Mouse (Mus musculus): Measurements from ENCODE around the gene Nfia.
A peak's percentile ranks its signal among the peaks of the same experiment; 100 is the strongest.

Gene Nfia

GRCm38 (mm10) chr4:97941616-97942015, 169.1 kb downstream of the Nfia start:
- no peak for DNase-seq (ENCODE audit: low spot score in 2 of 2)

DNA sequence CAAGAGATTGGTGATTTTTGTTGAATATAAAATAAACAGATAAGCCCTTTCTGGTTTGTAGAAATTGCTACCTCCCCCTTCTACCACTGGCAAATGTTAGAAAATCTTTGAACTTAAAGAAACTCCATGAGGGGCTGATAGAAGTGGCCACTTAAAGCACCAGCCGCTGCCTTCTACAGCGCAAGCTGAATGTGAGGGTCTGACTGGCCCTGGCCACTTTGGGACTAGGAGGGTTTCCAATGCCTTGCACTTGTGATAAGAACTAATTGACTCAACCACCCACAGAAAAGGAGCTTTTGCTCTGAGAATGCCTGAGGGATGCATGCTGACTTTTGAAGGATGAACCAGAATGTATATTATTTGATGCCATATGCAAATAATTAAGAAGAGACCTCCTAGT, 171.8 kb downstream of the Nfia start:
- DNase-seq (ENCODE audit: low spot score in 2 of 2), result no peak

DNA sequence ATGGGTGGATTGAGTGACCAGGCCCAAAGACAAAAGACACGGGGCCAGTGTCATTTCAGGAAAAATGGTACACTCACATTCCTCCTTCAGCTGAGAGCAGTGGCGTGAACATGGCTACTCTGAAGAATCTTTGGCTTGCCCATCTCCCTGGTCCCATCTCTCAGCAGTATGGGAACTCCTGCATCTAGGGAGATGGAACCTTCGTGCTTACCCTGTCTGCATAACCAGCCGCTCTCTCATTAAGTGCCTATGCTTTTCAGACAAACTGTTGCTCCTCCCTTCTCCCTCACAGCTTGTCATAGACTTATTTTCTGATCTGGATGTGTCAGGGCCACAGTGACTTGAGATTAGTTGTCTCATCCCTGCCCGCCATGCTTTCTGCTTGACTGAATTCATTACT, 174.9 kb downstream of the Nfia start:
- no peak for DNase-seq (ENCODE audit: low spot score in 2 of 2)

DNA sequence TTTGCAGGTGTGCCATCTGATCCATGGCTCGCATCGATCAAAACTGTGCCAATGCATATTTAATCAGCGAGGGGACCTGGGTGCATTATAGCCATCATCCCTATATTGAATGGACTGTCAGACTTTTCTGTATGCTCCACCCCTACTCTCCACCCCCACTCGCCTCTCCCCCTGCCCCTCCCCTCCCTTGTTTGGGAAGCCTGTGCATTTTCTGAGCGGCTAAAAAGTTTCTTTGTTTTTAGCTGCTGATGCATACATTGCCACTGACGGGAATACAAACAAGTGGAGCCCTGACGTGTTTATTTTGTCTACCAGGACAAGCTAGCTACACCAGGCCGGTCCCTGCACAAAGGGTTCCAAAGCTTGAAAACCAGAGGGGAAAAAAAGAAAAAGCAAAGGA, 175.7 kb downstream of the Nfia start:
- DNase-seq (ENCODE audit: low spot score in 2 of 2), result no peak

GRCm38 (mm10) chr4:97950341-97951071, 178.0 kb downstream of the Nfia start:
- DNase-seq (ENCODE audit: low spot score in 2 of 2), result no peak

DNA sequence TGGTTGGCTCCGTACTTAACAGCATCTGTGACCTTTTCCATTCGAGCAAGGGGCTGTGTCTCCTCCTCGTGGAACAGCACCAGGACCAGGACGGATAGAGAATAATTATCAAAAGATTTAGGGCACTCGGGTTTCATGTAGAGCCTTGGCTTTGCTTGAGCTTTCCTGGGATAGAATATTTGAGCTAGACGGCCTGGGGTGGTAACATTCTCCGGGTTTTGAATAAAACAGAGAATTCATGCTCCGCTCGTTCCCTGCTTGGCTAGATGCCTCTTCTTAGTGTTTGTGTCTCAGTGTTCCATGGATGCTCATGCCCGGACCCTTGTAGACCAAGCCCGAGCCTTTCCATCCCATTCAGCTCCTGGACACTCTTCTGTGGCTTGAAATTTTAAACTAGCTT, 181.4 kb downstream of the Nfia start:
- DNase-seq (ENCODE audit: low spot score in 2 of 2), result no peak

- peak in 1 of 2 experiments; percentile 40 for DNase-seq (ENCODE audit: low spot score in 2 of 2)
Measured at GRCm38 (mm10) chr4:97958121-97958520, 185.6 kb downstream of the Nfia start.

- no peak for DNase-seq (ENCODE audit: low spot score in 2 of 2)
Measured at GRCm38 (mm10) chr4:97962856-97963255, 190.3 kb downstream of the Nfia start.

DNA sequence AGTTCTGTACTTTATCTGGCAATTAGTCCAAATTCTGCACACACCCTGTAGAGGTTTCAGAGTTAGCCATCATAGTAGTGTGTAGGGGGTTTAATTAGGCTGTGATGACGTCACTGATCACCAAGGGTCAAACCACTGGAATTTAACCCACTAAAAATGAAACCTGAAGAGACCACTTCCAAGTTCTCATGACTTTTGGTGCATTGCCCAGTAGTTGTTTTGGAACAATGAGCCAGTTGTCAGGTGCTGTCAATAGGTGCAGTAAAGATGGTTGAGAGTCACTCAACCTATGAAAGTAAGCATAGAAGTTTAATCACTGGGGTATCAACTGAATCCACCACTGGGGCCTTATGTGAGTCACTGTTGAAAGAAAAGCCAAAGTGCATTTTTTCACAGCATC, 191.4 kb downstream of the Nfia start:
- no peak for DNase-seq (ENCODE audit: low spot score in 2 of 2)

DNA sequence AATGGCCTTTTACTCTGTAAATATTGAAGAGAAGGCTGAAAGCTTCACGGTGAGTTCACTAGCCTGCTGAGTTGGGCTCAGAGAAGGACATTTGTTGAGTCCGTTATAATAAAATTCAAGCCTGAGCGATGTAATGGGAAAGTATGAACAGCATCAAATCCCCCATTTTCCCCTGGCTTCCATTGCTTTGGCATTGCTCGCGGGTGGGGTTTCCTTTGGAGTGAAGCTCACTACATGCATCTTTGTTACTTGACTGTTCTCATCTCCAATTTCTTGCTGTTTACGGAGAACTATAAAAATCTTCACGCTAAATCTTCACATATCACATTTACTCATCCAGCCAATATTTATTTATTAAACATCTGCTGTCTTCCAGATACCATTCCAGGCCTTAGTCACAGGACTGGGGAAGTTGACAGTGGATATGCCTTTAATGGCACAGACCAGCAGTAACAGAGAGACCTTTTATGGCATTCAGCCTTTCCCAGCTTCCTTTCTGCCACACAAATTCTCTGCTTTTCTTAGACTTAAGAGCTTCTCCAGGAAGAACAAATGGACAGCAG, 196.3 kb downstream of the Nfia start:
- no peak for DNase-seq (ENCODE audit: low spot score in 2 of 2)

DNA sequence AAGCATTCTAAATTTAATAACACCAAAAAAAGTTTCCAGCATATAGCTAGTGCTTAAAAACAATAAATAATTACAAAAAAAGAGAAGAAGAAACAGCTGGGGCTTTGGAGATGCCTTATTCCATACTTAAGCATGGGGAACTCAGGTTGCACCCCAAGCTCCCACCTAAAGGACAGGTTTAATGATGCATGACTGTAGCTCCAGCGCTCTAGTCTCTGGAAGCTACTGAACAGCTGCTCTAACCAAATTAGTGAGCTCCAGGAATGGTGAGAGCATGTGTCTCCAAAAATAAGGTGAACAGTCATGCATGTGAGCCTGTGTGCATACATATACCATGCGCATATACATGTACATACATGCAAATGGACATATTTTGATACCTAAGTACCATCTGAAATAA, 200.5 kb downstream of the Nfia start:
- no peak for DNase-seq (ENCODE audit: low spot score in 2 of 2)

- DNase-seq (ENCODE audit: low spot score in 2 of 2), result no peak
Measured at GRCm38 (mm10) chr4:97974037-97974436, 201.5 kb downstream of the Nfia start.

DNA sequence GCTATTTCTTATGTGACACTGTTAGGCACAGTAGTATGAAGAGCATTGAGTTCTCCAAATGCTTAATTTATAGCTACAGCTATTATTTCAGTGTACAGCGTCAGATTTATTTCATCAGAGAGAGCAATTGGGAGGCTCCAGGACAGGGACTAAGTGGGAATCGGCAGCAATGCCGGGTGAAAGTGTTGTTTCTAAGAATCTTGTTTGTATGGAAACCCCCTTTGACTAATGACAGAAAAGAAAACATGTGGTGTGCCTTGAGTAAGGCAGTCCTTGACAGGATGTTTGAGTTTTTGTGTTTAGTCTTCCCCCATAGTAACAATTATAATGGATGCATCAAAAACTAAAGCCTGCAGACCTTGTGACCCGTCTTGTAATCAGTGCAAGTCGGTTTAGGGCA, 204.4 kb downstream of the Nfia start:
- DNase-seq (ENCODE audit: low spot score in 2 of 2), result no peak

DNA sequence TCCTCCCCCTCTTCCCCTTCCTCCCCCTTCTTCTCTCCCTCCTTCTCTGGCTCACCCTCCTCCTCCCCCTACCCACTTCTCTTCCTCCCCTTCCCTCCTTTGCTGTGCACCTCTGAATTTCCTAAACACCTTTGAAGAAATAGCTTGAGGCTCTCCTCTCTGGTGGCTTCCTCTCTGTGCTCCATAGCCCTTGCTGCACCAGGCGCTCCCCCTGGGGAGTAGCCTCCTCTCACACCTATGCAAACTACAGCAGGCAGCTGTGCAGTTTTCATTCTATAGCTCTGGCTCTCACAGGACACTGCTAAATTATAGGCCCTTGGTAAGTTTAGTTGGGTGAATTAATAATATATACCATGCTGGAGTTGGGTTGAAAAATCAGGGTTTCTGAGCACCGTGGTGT, 211.8 kb downstream of the Nfia start:
- DNase-seq (ENCODE audit: low spot score in 2 of 2), result peak in 1 of 2 experiments; percentile 55

DNA sequence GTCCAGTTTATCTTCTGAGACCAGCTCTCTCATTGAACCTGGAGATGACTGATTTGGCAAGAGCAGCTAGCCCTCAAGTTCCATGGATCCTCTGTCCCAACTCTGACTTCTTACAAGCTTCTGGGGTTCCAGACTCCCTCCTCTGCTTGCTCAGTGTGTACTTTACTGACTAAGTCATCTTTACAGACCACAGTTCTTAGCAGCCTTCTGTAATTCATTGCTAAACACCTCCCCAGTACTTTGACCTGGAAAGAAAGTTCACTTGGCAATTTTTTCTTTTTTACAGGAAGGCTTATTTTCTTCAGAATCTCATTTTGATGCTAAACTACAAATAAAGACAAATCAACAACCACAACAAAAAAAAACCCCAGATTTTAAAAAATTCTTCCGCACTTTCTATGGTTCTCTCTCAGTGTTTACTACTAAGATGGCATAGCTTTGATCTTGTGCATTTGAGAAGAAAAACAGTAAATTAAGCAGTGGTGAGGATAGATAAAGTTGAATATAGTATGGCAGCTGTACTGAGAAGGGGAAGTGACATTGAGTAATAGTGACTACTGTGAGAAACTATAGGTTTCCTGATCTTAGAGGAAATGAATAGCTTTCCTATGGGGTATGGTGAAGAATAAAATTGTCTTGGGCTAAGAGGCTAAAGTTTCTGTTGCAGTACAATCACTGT, 213.7 kb downstream of the Nfia start:
- DNase-seq (ENCODE audit: low spot score in 2 of 2), result peak in 1 of 2 experiments; percentile 38

DNA sequence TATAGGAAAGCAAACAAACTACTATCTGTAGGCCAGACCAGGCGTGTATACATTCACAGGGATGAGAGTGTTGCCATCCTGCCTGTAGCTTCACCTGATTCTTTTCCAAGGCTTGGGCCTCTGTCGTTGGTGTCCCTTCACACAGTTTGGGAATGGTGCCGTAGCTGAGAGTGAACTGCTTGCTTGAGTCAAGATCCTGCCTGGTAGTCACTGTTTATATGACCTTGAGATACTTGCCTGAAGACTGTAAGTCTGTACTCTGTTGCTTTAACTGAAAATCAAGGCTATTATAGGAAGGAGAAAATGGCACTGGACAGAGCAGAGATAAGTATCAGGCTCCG, 214.2 kb downstream of the Nfia start:
- no peak for DNase-seq (ENCODE audit: low spot score in 2 of 2)

- no peak for DNase-seq (ENCODE audit: low spot score in 2 of 2)
Measured at GRCm38 (mm10) chr4:97988703-97989102, 216.2 kb downstream of the Nfia start.

DNA sequence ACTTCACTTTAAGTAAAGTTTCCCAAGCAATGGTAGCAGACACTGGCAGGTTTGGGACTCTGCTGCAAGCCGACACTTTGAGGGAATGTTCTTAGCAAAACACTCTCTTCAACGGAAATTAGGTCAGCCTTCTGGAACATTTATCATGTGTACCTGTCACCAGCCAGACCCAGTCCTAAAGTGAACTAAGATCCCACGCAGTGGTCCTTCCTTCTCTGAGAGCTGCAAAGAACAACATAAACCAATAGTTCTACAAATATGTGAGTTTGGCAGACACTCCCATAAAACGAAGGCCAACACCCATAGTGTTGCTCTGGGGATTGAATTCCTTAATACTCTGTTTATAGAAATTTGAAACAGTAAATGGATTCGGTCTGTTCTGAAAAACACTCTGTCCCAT, 217.9 kb downstream of the Nfia start:
- peak in 1 of 2 experiments; percentile 30 for DNase-seq (ENCODE audit: low spot score in 2 of 2)

DNA sequence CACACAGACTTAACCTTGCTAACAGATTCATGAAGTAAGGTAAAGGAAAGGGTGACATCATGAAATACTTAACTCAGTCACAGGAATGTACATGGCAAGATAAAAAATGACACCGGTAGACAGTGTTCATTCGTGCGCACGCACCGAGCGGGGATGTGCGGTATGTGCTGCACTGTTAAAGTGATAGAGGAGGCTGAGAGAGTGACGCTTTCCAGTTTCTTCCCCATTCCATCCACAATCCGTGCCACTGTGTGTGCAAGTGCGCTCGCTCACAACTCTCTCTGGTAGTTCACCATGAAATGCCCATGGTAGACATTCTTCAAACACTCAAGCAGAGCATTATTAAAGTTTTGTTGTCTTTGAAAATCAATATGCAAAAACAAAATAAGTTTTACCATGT, 218.9 kb downstream of the Nfia start:
- DNase-seq (ENCODE audit: low spot score in 2 of 2), result no peak

DNA sequence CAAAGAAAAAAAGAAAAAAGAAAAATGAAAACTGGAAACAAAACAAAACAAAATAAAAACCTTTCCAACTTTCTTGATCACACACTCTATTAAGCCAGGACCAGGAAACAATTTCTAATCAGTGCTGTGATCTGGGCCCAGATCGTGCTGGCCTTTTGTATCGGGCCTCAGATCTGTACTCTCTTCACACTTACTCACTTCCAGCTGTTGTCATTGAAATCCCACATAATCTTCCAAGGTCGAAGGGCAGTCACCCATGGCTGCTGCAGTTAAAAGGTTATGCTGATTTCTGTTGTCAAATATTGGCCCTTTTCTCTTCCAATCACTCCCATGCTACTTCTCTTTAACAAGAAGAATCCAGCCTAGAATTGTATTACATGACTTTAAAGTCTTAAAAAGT, 219.3 kb downstream of the Nfia start:
- DNase-seq (ENCODE audit: low spot score in 2 of 2), result no peak

- no peak for DNase-seq (ENCODE audit: low spot score in 2 of 2)
Measured at GRCm38 (mm10) chr4:97995911-97996712, 223.6 kb downstream of the Nfia start.

- DNase-seq (ENCODE audit: low spot score in 2 of 2), result no peak
Measured at GRCm38 (mm10) chr4:97997151-97997817, 224.8 kb downstream of the Nfia start.

Data from spleen, postnatal 4 days (tissue).